Mouse (Mus musculus) activated CD4-positive, CD25-positive, alpha-beta regulatory T cell, adult 4 months (primary cell): Measurements from ENCODE around the gene Xylt1. TPM values are rescaled to one million over a fixed set of nuclear protein-coding genes. Genes with fewer than 3 reads are reported as not detected.
A peak's percentile ranks its signal among the peaks of the same experiment; 100 is the strongest.

Source experiments
- ATAC-seq: one replicate; pipeline ENCODE4 v1.8.0; 2017
- polyA plus RNA-seq, 2 experiments: library from polyadenylated mRNA; unstranded; fragments of 100-300 nt; shearing (Covaris generic); gene quantifications; one replicate each; pipeline ENCODE4 v1.2.1; 2017

The Xylt1 gene
- polyA plus RNA-seq, 2 experiments from 2014 or later, result 1.9 to 3.2 TPM

- ATAC-seq, result no peak
Observed at GRCm38 (mm10) chr7:117567252-117567651, 186.5 kb downstream of the Xylt1 start.

DNA sequence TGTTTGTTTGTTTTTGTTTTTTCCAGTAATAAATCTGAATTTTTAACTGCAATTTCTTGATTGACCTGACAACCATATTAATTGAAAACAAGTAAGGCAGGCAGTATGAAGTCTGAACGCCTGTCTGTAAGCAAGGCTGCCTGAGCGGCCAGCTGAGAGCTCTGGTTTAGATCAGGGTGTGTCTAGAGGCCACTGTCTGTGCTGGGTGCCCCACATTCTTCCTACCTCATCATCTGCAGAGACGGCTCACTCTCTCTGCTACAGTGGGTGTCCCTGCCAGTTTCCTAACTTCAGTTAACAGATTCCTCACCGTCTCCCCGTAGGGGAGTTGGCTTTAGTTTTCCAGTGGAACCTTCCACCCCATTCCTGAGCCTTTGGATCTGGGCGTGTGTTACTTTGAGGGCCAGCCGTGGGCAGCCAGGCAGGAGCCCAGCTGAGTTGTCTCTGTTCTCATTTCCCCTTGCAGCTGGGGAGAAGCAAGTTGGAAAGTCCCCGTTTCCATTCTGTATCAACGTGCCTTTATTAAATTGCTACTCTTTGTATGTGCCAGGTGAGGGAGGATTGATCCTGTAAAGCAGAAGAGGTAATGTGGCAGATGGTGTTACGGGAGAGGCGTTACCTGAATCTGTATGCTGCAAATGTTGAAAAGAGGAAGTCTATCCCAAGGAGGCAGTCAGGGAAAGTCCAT lies 187.0 kb downstream of the Xylt1 start:
- no peak for ATAC-seq

DNA sequence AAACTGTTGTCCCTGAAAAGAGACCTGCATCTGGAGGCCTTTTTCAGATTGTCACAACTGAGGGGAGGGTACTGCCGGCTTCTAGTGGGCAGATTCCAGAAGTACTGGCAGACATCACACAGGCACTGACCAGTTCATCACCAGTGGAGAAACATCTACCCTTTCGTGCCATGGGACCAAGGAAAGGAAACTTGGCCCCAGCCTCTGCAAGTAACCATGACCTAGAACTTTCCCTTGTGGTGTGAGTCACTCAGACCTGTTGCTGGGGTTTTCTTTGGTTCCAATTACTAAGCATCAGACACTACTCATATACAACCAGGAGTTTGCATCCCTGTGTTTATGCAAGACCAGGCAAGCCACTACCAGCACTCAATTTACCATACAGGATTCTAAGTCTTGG lies 190.4 kb downstream of the Xylt1 start:
- no peak for ATAC-seq

- ATAC-seq, result no peak
Observed at GRCm38 (mm10) chr7:117571713-117572112, 190.9 kb downstream of the Xylt1 start.

- no peak for ATAC-seq
Observed at GRCm38 (mm10) chr7:117573170-117573569, 192.4 kb downstream of the Xylt1 start.

GRCm38 (mm10) chr7:117575417-117575816 lies 194.6 kb downstream of the Xylt1 start:
- no peak for ATAC-seq

GRCm38 (mm10) chr7:117577035-117577434 lies 196.3 kb downstream of the Xylt1 start:
- no peak for ATAC-seq

DNA sequence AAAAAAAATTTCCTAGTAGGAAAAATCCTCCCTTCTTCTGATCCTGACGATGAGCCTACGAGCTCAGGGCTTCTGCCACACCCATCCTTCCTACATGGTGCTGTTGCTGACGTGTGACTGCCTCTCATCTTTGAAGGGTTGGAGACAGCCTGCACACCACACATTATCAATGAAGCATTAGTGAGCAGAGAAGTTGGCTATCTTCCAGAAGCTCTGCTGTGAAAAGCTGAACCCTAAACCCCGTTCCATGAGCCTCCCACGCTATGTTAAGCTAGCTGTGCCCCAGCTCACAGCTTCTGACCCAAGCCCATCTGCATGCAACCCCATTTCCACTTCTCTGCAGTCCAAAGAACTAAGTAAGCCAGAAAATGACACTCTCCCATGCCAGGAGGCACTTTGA lies 204.4 kb downstream of the Xylt1 start:
- no peak for ATAC-seq

DNA sequence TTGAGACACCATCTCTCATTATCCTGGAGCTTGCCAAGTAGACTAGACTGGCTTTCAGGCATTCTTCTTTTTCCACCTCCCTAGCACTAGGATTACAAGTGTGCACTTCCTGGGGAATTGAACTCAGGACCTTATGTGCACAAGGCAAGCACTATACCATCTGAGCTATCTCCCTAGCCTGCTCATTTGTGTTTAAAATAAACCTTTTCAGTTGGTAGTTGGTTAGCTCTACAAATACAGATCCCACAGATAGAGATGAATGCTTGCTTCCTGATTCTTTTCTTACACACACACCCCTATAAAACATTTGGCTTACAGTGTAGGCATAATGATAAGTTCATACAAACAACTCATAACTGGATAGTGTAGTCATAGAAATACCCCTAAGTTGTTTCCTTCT lies 206.0 kb downstream of the Xylt1 start:
- ATAC-seq, result no peak

- ATAC-seq, result no peak
Observed at GRCm38 (mm10) chr7:117587234-117587929, 206.6 kb downstream of the Xylt1 start.

DNA sequence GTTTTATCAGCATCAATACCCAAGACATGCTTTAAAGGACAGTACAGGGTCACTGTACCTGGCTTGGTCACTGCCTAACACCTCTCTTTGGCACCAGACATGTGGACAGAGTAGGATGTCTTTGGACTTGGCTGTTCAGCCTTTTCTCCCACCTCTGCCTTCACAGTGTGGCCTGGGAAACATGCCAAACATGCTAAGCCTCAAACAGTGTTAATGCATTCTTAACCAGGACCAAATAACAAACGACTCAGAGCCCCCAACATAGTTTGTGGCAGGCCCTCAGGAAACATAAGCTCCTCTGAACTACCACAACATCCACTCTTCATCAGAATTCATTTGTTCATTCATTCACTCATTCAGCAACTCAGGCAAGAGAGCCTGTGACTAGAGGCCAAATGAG lies 207.6 kb downstream of the Xylt1 start:
- no peak for ATAC-seq

DNA sequence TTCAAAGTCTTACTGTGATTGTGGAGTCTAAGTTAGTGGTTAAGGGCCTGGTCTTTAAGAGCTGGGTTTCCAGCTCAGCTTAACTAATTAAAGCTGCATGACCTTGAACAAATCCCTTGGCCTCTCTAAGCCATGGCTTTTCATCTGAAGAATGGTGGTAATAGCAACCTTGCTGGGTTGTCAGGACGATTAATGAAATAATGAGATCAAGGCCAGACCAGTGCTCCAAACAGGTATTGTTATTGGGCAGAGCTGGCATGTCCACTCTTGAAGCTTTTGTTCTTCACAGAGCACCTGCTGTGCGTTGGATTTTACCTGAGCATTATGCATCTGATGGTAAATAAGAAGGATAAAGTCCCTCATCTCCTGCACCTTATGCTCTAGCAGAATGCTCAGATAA lies 208.6 kb downstream of the Xylt1 start:
- no peak for ATAC-seq

DNA sequence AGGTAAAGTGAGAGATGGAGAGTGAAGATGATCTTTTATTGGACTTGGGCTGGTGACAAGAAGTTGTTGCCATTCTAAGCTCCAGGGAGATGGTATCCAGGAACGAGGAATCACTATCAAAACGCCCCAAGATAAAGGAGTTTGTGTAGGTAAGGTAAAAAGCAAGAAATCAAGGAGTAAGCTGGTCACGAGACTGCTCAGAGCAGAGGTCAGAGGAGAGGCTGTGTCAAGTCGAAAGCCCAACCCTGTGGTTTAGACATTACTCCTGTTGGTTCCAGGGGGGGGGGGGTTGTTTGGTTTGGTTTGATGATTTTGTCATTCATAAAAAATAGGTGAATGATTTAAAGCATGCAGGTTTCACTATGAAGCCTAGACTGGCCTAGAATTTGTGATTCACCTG lies 209.0 kb downstream of the Xylt1 start:
- no peak for ATAC-seq

GRCm38 (mm10) chr7:117594191-117594590 lies 213.4 kb downstream of the Xylt1 start:
- ATAC-seq, result peak; percentile 32

GRCm38 (mm10) chr7:117595029-117595695 lies 214.4 kb downstream of the Xylt1 start:
- no peak for ATAC-seq

GRCm38 (mm10) chr7:117600443-117600842 lies 219.7 kb downstream of the Xylt1 start:
- no peak for ATAC-seq

- ATAC-seq, result no peak
Observed at GRCm38 (mm10) chr7:117610439-117610838, 229.7 kb downstream of the Xylt1 start.

- peak; percentile 4 for ATAC-seq
Observed at GRCm38 (mm10) chr7:117612788-117613473, 232.2 kb downstream of the Xylt1 start.

- ATAC-seq, result peak; percentile 96
Observed at GRCm38 (mm10) chr7:117613796-117614195, 233.0 kb downstream of the Xylt1 start.

GRCm38 (mm10) chr7:117614346-117614745 lies 233.6 kb downstream of the Xylt1 start:
- ATAC-seq, result no peak

GRCm38 (mm10) chr7:117614851-117615250 lies 234.1 kb downstream of the Xylt1 start:
- ATAC-seq, result no peak

- ATAC-seq, result no peak
Observed at GRCm38 (mm10) chr7:117616277-117616676, 235.5 kb downstream of the Xylt1 start.

GRCm38 (mm10) chr7:117618715-117619150 lies 238.0 kb downstream of the Xylt1 start:
- no peak for ATAC-seq
